Mouse (Mus musculus): Measurements from ENCODE around the gene Brinp1. TPM values are rescaled to one million over a fixed set of nuclear protein-coding genes. Genes with fewer than 3 reads are reported as not detected.
A peak's percentile ranks its signal among the peaks of the same experiment; 100 is the strongest.

The Brinp1 gene
- polyA plus RNA-seq (2015; fragmentation: Nextera tagmentation; extraction: Ambion mirVana) = 0.12 and 0.15 TPM in 2 replicates

GRCm38 (mm10) chr4:68954322-68954901 lies at the start of gene Brinp1:
Gene Brinp1 (minus strand): TSS chr4:68954397.
- DNase-seq (peak; percentile 16), ATAC-seq (no peak)
- TF ChIP-seq CTCF (IDR thresholded peaks at IDR 0.05; ENCODE audit: low read depth) = no peak
- no peak for TF ChIP-seq EP300 (IDR thresholded peaks at IDR 0.05; ENCODE audit: low read depth)
- Histone ChIP-seq H3K27me3 (ENCODE audit: insufficient read depth, low read length) (peaks cover 16% of the 10 kb centered on the region), H3K27ac (ENCODE audit: low read depth) (no peak within 1 kb of the TSS), H3K4me3 (ENCODE audit: low read depth, low read length) (peak within 1 kb of the TSS; percentile 25; the same call in 1 of the 2 replicates), H3K9ac (replicated peaks) (no peak within 1 kb of the TSS), H3K36me3 (replicated peaks; ENCODE audit: insufficient read depth, low read length) (no peaks in the 10 kb centered on the region), H3K4me1 (ENCODE audit: insufficient read depth) (no peaks in the 10 kb centered on the region), H3K4me2 (ENCODE audit: low read depth, low read length) (peak within 1 kb of the TSS; percentile 49), H3K9me3 (ENCODE audit: low read length) (no peaks in the 10 kb centered on the region)
- whole genome bisulfite sequencing (ENCODE audit: insufficient replicate concordance) = 2% methylated on average over 32 of the region's 33 CpGs

DNA sequence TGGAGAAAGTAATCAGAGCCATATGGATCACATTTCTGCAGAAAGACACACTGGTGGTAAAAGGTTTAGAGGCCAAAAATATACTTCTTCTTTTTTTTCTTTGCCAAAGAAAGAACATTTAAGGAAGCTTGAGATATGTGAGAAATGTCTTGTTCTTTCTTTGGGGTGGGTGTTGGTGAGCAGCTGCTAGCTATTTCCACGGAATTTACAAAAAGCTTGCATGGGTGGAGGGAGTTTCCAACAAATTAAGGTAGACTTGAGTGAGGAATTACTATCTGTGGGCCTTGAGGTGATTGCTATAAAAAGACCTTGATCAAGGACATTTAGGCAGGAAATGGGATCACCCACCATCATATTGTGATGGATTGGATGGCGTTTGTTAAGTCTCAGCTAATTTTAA lies 3.1 kb upstream of the Brinp1 start:
- no peak overlapping the region for H3K4me3 ChIP-seq (ENCODE audit: low read depth, low read length)
- no peak for ATAC-seq

DNA sequence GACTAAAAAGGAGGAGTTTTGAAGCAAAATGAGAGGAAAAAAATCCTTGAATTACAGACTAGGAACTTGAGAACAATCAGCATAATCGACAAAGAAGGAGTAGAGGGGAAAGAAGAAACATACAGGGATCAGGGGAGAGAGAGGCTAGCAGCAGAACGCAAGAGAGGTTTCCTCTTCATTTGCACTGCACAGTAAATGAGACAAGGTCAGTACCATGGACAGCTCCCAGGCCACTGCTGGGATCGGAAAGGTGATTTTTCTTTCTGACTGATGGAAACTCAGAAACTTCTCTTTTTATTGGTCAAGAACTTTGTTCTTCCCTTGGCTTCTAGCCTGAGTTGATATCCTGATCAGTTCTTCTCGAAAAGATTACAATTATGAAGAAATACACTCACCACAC lies 1.4 kb upstream of the Brinp1 start:
- Histone ChIP-seq H3K27ac (ENCODE audit: low read depth) (no peak overlapping the region), H3K27me3 (ENCODE audit: insufficient read depth, low read length) (peaks cover 16% of the 10 kb centered on the region), H3K9me3 (ENCODE audit: low read length) (no peaks in the 10 kb centered on the region), H3K36me3 (replicated peaks; ENCODE audit: insufficient read depth, low read length) (no peaks in the 10 kb centered on the region), H3K4me1 (ENCODE audit: insufficient read depth) (no peaks in the 10 kb centered on the region), H3K4me3 (ENCODE audit: low read depth, low read length) (no peak overlapping the region), H3K9ac (replicated peaks) (no peak overlapping the region), H3K4me2 (ENCODE audit: low read depth, low read length) (no peak overlapping the region)
- DNase-seq (peak; percentile 29), ATAC-seq (no peak)
- 6% methylated on average over 4 of the region's 4 CpGs for WGBS (ENCODE audit: insufficient replicate concordance)
- no peak for TF ChIP-seq CTCF (IDR thresholded peaks at IDR 0.05; ENCODE audit: low read depth)
- no peak for TF ChIP-seq EP300 (IDR thresholded peaks at IDR 0.05; ENCODE audit: low read depth)

More for the DNA sequence above, 3.1 kb upstream of the Brinp1 start:
- peaks cover 16% of the 10 kb centered on the region for H3K27me3 ChIP-seq (ENCODE audit: insufficient read depth, low read length)
- H3K9ac ChIP-seq (replicated peaks) = no peak overlapping the region
- TF ChIP-seq CTCF (IDR thresholded peaks at IDR 0.05; ENCODE audit: low read depth) = no peak
- TF ChIP-seq EP300 (IDR thresholded peaks at IDR 0.05; ENCODE audit: low read depth) = no peak
- no peaks in the 10 kb centered on the region for H3K36me3 ChIP-seq (replicated peaks; ENCODE audit: insufficient read depth, low read length)
- no peak for DNase-seq
- no peak overlapping the region for H3K4me2 ChIP-seq (ENCODE audit: low read depth, low read length)
- 57% methylated on average over 2 of the region's 2 CpGs for WGBS (ENCODE audit: insufficient replicate concordance)
- no peak overlapping the region for H3K27ac ChIP-seq (ENCODE audit: low read depth)
- no peaks in the 10 kb centered on the region for H3K4me1 ChIP-seq (ENCODE audit: insufficient read depth)
- H3K9me3 ChIP-seq (ENCODE audit: low read length) = no peaks in the 10 kb centered on the region

DNA sequence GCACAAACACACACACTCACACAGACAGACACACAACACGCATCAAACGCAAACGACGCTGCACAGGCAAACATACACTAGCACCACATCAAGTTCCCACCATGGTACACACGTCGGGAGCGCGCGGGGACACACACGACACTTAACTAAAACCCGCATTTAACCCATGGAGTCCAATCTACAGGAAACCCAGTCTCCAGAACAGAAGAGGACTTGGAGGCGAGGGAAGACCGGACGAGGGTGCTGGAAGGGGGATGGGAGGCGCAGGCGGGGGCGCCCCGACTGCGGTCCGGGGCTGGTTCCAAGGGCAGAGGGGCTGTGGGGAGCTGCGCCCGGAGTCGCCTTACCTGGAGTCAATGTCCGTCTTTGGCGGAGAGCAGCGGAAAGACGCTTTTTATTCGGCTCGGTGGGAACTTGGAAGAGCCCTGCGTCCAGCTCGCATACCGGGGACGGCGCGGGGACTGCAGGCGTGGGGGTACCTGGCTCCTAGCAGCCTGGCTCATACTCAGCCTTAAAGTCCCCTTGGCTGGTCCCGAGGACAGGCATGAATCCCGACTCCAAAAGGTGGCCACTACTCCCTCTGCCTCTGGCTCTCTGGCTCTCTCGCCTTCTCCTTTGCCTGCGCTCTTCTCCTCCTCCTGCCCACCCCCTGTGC lies 403 bp downstream of the Brinp1 start:
- no peaks in the 10 kb centered on the region for H3K4me1 ChIP-seq (ENCODE audit: insufficient read depth)
- H3K9me3 ChIP-seq (ENCODE audit: low read length) = no peaks in the 10 kb centered on the region
- no peaks in the 10 kb centered on the region for H3K36me3 ChIP-seq (replicated peaks; ENCODE audit: insufficient read depth, low read length)
- H3K27ac ChIP-seq (ENCODE audit: low read depth) = no peak overlapping the region
- ATAC-seq (no peak), DNase-seq (peak; percentile 10)
- peak overlapping the region; percentile 25; the same call in 1 of the 2 replicates for H3K4me3 ChIP-seq (ENCODE audit: low read depth, low read length)
- no peak overlapping the region for H3K9ac ChIP-seq (replicated peaks)
- under 1% methylated on average over 39 of the region's 40 CpGs for WGBS (ENCODE audit: insufficient replicate concordance)
- H3K27me3 ChIP-seq (ENCODE audit: insufficient read depth, low read length) = peaks cover 16% of the 10 kb centered on the region
- TF ChIP-seq EP300 (IDR thresholded peaks at IDR 0.05; ENCODE audit: low read depth) = no peak
- no peak for TF ChIP-seq CTCF (IDR thresholded peaks at IDR 0.05; ENCODE audit: low read depth)
- peak overlapping the region; percentile 49 for H3K4me2 ChIP-seq (ENCODE audit: low read depth, low read length)

DNA sequence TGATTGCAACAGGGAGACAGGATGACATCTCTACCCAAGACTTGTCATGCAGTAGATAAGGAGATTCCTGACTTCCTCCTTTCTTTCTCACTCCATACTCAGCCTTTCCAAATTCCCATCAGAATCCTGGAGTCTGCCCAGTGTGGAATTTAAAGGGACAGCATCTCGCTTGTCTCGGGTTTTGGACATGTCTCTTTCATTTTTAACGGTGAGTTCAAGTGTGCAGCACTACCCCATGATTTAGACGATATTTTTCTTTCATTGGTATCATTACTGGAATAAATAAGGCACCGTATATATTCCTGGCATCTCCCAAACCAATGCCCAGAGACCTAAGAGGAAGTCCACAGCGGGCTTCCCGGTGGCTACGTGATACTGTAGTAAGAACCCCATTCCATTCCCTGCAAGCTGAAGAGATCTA lies 1.1 kb downstream of the Brinp1 start:
- TF ChIP-seq CTCF (IDR thresholded peaks at IDR 0.05; ENCODE audit: low read depth) (no peak), EP300 (IDR thresholded peaks at IDR 0.05; ENCODE audit: low read depth) (no peak)
- no peaks in the 10 kb centered on the region for H3K4me1 ChIP-seq (ENCODE audit: insufficient read depth)
- WGBS (ENCODE audit: insufficient replicate concordance) = 17% methylated on average over 8 of the region's 8 CpGs
- ATAC-seq (no peak), DNase-seq (no peak)
- H3K36me3 ChIP-seq (replicated peaks; ENCODE audit: insufficient read depth, low read length) = no peaks in the 10 kb centered on the region
- peaks cover 16% of the 10 kb centered on the region for H3K27me3 ChIP-seq (ENCODE audit: insufficient read depth, low read length)
- H3K4me2 ChIP-seq (ENCODE audit: low read depth, low read length) = no peak overlapping the region
- H3K9me3 ChIP-seq (ENCODE audit: low read length) = no peaks in the 10 kb centered on the region
- no peak overlapping the region for H3K9ac ChIP-seq (replicated peaks)
- H3K4me3 ChIP-seq (ENCODE audit: low read depth, low read length) = no peak overlapping the region
- no peak overlapping the region for H3K27ac ChIP-seq (ENCODE audit: low read depth)

DNA sequence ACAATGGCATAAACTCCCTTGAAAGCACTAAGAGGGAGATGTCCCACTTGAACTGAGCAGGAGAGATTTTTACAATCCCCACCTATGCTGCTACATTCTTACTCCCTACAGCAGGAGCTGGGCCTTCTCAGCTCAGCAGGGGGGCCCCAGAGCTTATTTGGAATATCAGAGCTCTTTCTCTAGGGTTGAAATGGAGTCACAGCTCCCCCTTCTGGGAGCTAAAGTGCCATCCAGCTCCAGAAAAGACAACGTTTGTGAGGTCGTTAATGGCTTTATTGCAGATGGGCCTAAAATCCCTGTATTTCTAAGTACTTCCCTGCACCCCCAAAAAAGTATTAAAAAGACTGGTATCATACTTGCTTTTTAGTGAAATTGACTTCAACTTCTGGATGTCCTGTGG lies 3.6 kb downstream of the Brinp1 start:
- ATAC-seq (no peak), DNase-seq (peak; percentile 13)
- H3K36me3 ChIP-seq (replicated peaks; ENCODE audit: insufficient read depth, low read length) = no peaks in the 10 kb centered on the region
- H3K27me3 ChIP-seq (ENCODE audit: insufficient read depth, low read length) = peaks cover 16% of the 10 kb centered on the region
- H3K27ac ChIP-seq (ENCODE audit: low read depth) = no peak overlapping the region
- no peak overlapping the region for H3K4me3 ChIP-seq (ENCODE audit: low read depth, low read length)
- no peak overlapping the region for H3K4me2 ChIP-seq (ENCODE audit: low read depth, low read length)
- H3K9me3 ChIP-seq (ENCODE audit: low read length) = no peaks in the 10 kb centered on the region
- no peaks in the 10 kb centered on the region for H3K4me1 ChIP-seq (ENCODE audit: insufficient read depth)
- H3K9ac ChIP-seq (replicated peaks) = no peak overlapping the region
- WGBS (ENCODE audit: insufficient replicate concordance) = 3% methylated on average over 2 of the region's 2 CpGs
- TF ChIP-seq EP300 (IDR thresholded peaks at IDR 0.05; ENCODE audit: low read depth) (no peak), CTCF (IDR thresholded peaks at IDR 0.05; ENCODE audit: low read depth) (peak; percentile 37; the same call in 1 of the 2 replicates)

All from liver, postnatal 0 days (tissue).